Mouse (Mus musculus) G1E (cell line): ENCODE data around the gene Ift140. TPM values are rescaled to one million over a fixed set of nuclear protein-coding genes. Genes with fewer than 3 reads are reported as not detected.

Experiments
- ATAC-seq: 2 replicates; pipeline ENCODE4 v1.8.0; 2016; ENCODE audit warnings: mild to moderate bottlenecking; ENCODE audit not compliant: insufficient number of reproducible peaks, poor library complexity, low FRiP score, severe bottlenecking; ENCODE audit errors: extremely low read depth
- DNase-seq: peaks from one replicate; pipeline ENCODE4 v3.0.0; 2012; ENCODE audit warnings: low spot score
- H3K27me3 ChIP-seq: 2 replicates; pipeline ENCODE4 v1.6.1; 2012; ENCODE audit warnings: mild to moderate bottlenecking, low read length, inconsistent platforms; ENCODE audit not compliant: insufficient read depth
- H3K36me3 ChIP-seq: replicated peaks from 2 replicates; pipeline ENCODE3; 2012; ENCODE audit warnings: mild to moderate bottlenecking, inconsistent platforms
- H3K4me1 ChIP-seq: 2 replicates; pipeline ENCODE4 v1.6.1; 2012; ENCODE audit warnings: low read depth, low read length, inconsistent platforms, mixed read lengths; ENCODE audit not compliant: insufficient read depth
- H3K4me3 ChIP-seq: 2 replicates; pipeline ENCODE4 v1.5.1; 2012; ENCODE audit warnings: low read depth, mild to moderate bottlenecking, inconsistent platforms, low read length, moderate library complexity, mixed read lengths
- H3K9me3 ChIP-seq: replicated peaks from 2 replicates; pipeline ENCODE4 v1.6.1; 2012; ENCODE audit warnings: inconsistent platforms
- CTCF ChIP-seq: IDR thresholded peaks from 2 replicates; pipeline ENCODE4 v1.5.1; 2012; ENCODE audit warnings: low read depth, low read length, inconsistent platforms, mixed read lengths
- GATA1 ChIP-seq: IDR thresholded peaks from 2 replicates; pipeline ENCODE4 v1.6.1; 2012; ENCODE audit warnings: borderline replicate concordance, low read length, inconsistent platforms, mixed read lengths
- GATA2 ChIP-seq: IDR thresholded peaks from 2 replicates; pipeline ENCODE4 v1.6.1; 2012; ENCODE audit warnings: low read depth, low read length, inconsistent platforms, borderline replicate concordance
- POLR2AphosphoS5 ChIP-seq: IDR thresholded peaks from 2 replicates; pipeline ENCODE4 v1.6.1; 2012; ENCODE audit warnings: low read depth, low read length, inconsistent platforms; ENCODE audit not compliant: insufficient replicate concordance
- TAL1 ChIP-seq: conservative IDR thresholded peaks from 2 replicates; pipeline ENCODE4 v1.6.1; 2012; ENCODE audit warnings: low read depth, low read length, inconsistent platforms, mixed read lengths
- polyA plus RNA-seq: library from polyadenylated mRNA; stranded (reverse); fragments of >175 nt; gene quantifications from 2 replicates; pipeline ENCODE4 v1.2.3, GENCODE M21; 2012
- total RNA-seq, 2 experiments: library from RNA; stranded (forward) in 1 of 2; stranded (reverse) in 1 of 2; fragments of 200-1000 nt in 1 of 2; fragments of >200 nt in 1 of 2; fragmentation: Nextera tagmentation in 1 of 2; gene quantifications; 2 replicates each; pipeline ENCODE4 v1.2.3; 2014 to 2017

Ift140 gene
- total and polyA plus RNA-seq, 3 experiments, result 9.9 to 37.9 (median 13.5) TPM

DNA sequence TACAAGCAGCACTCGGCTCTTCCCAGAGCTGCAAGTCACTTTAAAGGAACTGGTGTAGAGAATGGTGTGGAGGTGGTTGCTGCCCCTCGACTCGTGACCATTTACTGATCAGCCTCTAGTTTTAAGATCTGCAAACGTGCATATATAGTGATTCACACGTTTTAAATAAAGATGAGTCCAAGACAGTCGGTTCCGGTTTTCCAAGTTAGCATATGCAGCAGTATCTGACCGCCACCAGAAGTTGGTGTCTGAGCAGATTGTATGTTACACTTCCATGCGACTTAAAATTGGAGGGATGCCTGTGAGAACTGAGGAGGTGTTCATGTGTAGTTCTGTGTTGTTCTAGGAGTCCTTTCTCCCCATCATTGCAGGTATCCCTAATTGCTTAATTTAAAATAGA, 37.4 kb downstream of the Ift140 start:
- no peak for TF ChIP-seq GATA1
- no peak for TF ChIP-seq TAL1
- no peak for TF ChIP-seq GATA2
- no peak for TF ChIP-seq POLR2AphosphoS5
- TF ChIP-seq CTCF, result no peak
- ATAC-seq (no peak), DNase-seq (no peak)
- H3K4me1 ChIP-seq, result no peaks in the 10 kb centered on the region
- no peak overlapping the region for H3K4me3 ChIP-seq
- H3K36me3 ChIP-seq, result peaks cover 79% of the 10 kb centered on the region
- no peaks in the 10 kb centered on the region for H3K27me3 ChIP-seq
- H3K9me3 ChIP-seq, result no peaks in the 10 kb centered on the region

- TF ChIP-seq POLR2AphosphoS5 (no peak), CTCF (no peak), GATA1 (no peak), GATA2 (no peak), TAL1 (no peak)
- H3K4me1 ChIP-seq, result no peaks in the 10 kb centered on the region
- no peaks in the 10 kb centered on the region for H3K9me3 ChIP-seq
- H3K36me3 ChIP-seq, result peaks cover 77% of the 10 kb centered on the region
- no peak for ATAC-seq
- DNase-seq, result no peak
- no peak overlapping the region for H3K4me3 ChIP-seq
- no peaks in the 10 kb centered on the region for H3K27me3 ChIP-seq
Observed at GRCm38 (mm10) chr17:25057041-25057440, 41.2 kb downstream of the Ift140 start.

DNA sequence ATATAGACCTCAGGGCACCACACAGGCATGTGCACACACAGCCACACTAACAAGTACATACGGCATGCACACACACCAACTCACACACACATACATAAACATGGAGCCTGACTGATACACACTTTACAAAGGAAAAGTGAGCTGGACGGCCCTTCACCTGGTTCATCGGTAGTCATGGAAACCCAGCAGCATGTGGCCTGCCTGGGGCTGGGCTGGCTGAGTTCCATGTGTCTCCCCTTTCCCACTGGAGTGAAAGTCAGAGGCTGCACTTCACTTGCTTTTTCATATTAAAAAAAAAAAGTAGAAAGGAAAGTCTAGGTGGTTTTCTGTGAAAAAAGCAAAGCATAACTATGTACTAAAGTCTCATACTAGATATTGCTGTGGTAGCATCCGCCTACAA, 47.4 kb downstream of the Ift140 start:
- Histone ChIP-seq H3K36me3 (peaks cover 55% of the 10 kb centered on the region), H3K9me3 (no peaks in the 10 kb centered on the region), H3K4me3 (no peak overlapping the region), H3K4me1 (no peaks in the 10 kb centered on the region), H3K27me3 (no peaks in the 10 kb centered on the region)
- TF ChIP-seq GATA2 (no peak), GATA1 (no peak), TAL1 (no peak), CTCF (no peak), POLR2AphosphoS5 (no peak)
- ATAC-seq (no peak), DNase-seq (no peak)

GRCm38 (mm10) chr17:25063872-25064271, 48.0 kb downstream of the Ift140 start:
- Histone ChIP-seq H3K4me3 (no peak overlapping the region), H3K36me3 (peaks cover 53% of the 10 kb centered on the region), H3K9me3 (no peaks in the 10 kb centered on the region), H3K4me1 (no peaks in the 10 kb centered on the region), H3K27me3 (no peaks in the 10 kb centered on the region)
- DNase-seq (no peak), ATAC-seq (no peak)
- TF ChIP-seq CTCF, result no peak
- no peak for TF ChIP-seq TAL1
- no peak for TF ChIP-seq GATA2
- no peak for TF ChIP-seq GATA1
- no peak for TF ChIP-seq POLR2AphosphoS5

- Histone ChIP-seq H3K4me3 (no peak overlapping the region), H3K36me3 (peaks cover 53% of the 10 kb centered on the region), H3K9me3 (no peaks in the 10 kb centered on the region), H3K27me3 (no peaks in the 10 kb centered on the region), H3K4me1 (no peaks in the 10 kb centered on the region)
- no peak for DNase-seq
- TF ChIP-seq POLR2AphosphoS5 (no peak), TAL1 (no peak), CTCF (no peak), GATA1 (no peak), GATA2 (no peak)
- ATAC-seq, result no peak
Observed at GRCm38 (mm10) chr17:25064351-25064750, 48.5 kb downstream of the Ift140 start.

GRCm38 (mm10) chr17:25065189-25065588, 49.3 kb downstream of the Ift140 start:
- no peaks in the 10 kb centered on the region for H3K4me1 ChIP-seq
- peaks cover 56% of the 10 kb centered on the region for H3K36me3 ChIP-seq
- no peak overlapping the region for H3K4me3 ChIP-seq
- H3K27me3 ChIP-seq, result no peaks in the 10 kb centered on the region
- DNase-seq (no peak), ATAC-seq (no peak)
- H3K9me3 ChIP-seq, result no peaks in the 10 kb centered on the region
- TF ChIP-seq TAL1 (no peak), GATA2 (no peak), POLR2AphosphoS5 (no peak), GATA1 (no peak), CTCF (no peak)
